Mouse (Mus musculus) erythroid progenitor cell, adult 5-6 weeks (primary cell): Measurements from ENCODE around the gene Mlycd. TPM values are rescaled to one million over a fixed set of nuclear protein-coding genes. Genes with fewer than 3 reads are reported as not detected.

ENCODE experiments used
- ATAC-seq: replicated peaks from 2 replicates; pipeline ENCODE4 v1.8.0; 2016; ENCODE audit warnings: moderate number of reproducible peaks, mild to moderate bottlenecking, moderate TSS enrichment, inconsistent platforms; ENCODE audit not compliant: poor library complexity, low FRiP score, severe bottlenecking
- total RNA-seq, 2 experiments: library from RNA; stranded (forward) in 1 of 2; stranded (reverse) in 1 of 2; fragments of 150-400 nt in 1 of 2; fragments of 186-747, 209-891 nt in 1 of 2; gene quantifications; 2 replicates each; pipeline versions ENCODE4 v1.2.3 to v1.2.4; 2015 to 2017; ENCODE audit warnings: low replicate concordance in 2 of 2

The Mlycd gene
- total RNA-seq, 2 experiments from 2014 or later = 1.6 to 3.8 TPM

GRCm38 (mm10) chr8:119429552-119429951 lies 34.9 kb downstream of the Mlycd start:
- ATAC-seq = no peak

GRCm38 (mm10) chr8:119430250-119430649 lies 35.6 kb downstream of the Mlycd start:
- no peak for ATAC-seq

DNA sequence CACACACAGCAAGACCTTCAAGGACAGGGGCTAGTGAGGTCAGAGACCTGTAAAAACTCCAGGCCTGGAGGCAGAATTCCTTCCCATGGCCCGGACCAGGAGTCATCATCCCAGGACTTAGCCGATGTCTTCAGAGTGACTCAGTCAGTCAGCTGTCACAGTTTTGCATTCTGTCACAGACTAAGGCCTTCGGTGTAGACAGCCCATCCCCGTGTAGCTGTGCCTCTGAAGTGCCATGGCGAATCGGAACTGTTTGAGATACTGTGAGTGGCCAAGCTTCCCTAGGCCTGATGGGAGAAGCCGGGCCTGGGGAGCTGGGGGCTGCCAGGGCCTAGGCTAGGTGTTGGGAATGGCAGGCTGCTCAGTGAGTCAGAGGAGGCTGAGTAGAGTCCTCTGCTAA lies 36.0 kb downstream of the Mlycd start:
- ATAC-seq = no peak

DNA sequence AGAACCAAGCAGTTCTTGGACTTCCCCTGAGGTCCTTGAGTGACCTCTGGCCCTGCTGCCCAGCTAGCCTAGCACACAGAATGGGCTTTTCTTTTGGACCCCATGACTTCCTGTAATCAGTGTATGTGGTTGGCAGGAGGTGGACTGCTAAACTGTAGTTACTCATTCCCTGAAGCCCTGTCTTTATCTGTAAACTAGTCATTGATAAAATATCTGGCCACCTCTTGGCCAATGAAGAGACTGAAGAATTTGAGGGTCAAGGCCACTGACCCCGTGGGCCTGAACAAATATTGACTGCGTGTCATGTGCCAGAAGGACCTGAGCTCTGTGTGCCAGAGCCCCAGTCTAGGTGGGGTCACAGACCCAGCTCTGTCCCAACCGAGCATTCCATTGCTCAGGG lies 37.7 kb downstream of the Mlycd start:
- ATAC-seq = no peak

GRCm38 (mm10) chr8:119433582-119434174 lies 39.0 kb downstream of the Mlycd start, which contains the start of gene Osgin1:
TSS of gene Osgin1 (plus strand) at chr8:119434124.
- ATAC-seq = no peak

DNA sequence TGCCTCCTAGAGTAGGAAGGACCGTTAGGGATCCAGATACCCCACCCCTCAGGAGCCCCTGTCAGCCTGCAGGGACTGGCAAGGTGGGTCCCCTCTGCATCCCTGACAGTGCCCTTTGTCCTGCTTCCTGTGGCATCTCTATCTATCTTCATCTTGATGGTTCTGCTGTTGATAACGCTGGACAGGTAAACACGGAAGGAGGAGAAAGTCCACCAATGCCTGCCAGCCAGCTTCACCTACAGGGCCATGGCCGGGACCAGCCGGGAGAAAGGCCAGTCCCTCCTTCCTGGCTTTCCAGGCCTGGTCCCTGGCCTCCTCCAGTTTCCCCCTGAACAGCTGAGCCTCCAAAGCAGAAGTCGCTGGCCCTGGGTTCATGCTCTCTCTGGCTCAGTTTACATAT lies 39.9 kb downstream of the Mlycd start:
- no peak for ATAC-seq

GRCm38 (mm10) chr8:119435527-119435926 lies 40.8 kb downstream of the Mlycd start:
- ATAC-seq = no peak

DNA sequence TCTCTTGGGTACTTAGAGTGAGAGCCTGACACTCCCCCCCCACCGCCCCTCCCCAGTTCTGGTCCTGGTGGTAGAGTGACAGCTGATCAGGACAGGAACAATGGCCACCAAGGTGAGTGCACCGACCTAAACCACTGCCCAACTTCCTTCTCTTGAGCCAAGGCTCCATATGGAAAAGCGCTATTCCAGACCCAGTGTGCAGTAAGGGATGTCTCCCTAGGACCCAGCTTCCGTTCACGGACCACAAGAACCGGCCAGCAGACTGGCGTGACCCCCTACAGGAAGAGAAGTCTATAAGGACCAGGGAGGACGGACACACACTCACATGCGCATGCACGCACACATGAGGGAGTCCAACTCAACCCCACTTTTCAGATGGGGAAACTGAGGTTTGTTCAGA lies 41.7 kb downstream of the Mlycd start:
- ATAC-seq = no peak

GRCm38 (mm10) chr8:119436933-119437332 lies 42.3 kb downstream of the Mlycd start:
- ATAC-seq = no peak

- ATAC-seq = no peak
Observed at GRCm38 (mm10) chr8:119437506-119437905, 42.8 kb downstream of the Mlycd start.

DNA sequence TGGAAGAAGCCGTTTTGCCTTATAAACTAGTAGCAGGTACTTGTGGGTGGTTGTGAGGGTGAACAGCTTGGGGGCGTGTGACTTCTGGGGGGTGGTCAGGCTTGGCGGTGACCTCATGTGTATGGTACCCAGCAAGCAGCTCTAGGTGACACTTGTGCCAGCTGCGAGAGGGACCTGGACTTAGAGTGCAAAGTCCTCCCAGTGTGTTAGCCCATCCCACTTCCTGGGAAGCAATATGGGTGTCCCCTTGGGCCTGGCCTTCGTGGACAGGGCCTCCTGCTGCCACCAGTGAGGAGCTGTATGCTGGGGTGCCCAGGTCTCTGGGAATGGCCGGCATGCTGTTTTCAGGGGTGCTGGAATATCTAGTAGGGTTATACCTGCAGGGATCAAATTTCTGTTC lies 44.2 kb downstream of the Mlycd start:
- no peak for ATAC-seq

DNA sequence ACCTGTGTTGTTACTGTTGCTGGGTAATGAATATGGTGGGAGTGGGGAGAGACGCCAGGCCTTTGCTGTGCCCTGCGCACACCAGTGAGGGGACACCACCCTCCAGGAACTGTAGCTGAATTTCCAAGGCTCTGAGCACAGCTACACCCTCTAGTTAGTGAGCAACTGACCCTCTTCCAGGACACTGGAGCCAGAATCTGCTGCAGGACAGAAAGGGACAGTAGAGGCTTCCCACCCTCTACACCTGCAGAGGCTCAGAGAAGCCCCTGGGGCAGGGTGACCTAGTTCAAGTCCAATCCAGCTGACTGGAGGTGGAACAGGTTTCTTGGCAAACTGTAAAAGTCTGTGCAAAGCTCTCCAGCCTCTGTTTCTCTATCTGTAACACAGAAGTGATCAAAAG lies 44.7 kb downstream of the Mlycd start:
- ATAC-seq = no peak

DNA sequence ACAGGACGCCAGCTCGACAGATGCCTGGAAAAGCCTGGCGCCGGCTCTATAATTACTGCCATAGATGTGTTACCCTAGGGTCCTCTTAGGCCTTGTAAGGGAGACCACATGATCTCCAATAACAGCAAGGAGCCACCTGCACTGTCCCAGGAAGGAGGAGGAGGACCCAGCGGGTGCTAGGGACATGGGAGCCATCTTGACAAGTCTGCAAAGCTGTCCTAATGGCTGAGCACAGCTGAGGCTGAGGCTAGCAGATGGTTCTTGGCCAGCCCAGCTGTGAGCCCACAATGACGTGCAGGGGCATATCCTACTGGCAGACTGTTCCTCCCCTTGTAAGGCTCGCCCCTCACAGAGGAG lies 45.2 kb downstream of the Mlycd start:
- no peak for ATAC-seq

DNA sequence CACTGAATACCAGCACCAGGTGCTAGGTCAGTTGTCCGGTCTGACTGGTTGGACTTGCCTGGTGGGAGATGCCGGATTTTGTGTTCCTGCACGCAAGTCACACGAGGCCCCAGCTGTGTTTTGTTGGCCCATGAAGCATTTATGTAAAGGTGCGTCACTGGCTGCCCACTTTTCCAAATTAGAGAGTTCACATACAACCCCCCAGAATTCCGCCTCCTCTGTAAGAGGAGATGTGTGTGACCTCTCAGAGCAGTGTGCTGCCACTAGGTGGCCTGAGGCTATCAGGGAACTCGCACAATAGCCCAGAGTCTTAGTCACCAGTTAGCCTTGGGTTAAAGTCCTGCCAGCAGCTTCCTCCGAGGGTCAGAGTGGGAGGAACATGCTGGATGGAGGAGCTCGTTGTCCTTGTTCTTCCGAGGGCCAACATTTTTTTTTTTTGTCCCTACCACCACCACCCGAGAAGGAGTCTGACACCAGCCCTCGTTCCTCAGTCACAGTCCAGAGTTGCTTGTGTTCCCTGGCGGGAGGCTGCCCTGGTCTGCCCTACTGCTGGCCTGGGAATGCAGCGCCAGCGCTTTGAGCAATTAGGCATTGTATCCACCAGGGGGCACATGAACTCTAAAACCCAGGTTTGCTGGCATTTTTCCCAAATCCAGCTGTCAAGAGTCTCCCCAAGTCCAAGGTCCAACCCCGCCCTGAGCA lies 45.7 kb downstream of the Mlycd start:
- ATAC-seq = peak; percentile 53; the same call in 1 of the 2 replicates

DNA sequence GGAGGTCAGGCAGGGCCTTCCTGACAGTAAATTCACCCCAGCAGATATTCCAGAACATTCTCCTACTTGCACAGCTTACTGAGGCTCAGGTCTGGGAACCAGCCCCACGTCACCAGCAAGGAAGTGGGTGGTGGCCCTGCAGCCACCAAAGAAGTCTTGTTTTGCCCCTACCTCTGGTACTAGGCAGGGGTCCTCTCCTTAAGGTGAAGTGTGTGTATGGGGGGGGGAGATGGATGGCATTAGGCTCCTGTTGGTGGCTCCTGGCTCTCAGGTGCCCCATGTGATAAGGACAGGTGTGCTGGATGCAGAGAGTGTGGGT lies 46.2 kb downstream of the Mlycd start:
- ATAC-seq = no peak

DNA sequence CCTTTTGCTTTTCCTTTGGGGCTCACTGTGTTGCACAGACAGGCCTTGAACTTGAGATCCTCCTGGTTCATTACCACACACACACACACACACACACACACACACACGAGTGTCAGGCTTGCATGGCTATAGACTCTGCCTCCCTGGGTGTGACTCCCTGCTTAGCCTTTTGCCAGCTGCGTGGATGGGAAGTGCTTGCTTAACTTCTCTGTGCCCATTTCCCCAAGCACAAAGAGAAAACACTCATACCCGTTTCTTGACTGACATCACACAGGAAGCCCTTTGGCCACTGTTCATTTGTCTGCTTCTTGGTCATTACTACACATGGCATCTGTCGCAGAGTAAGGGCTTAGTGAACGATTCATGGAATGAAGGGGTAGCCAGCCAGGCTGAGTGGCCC lies 47.3 kb downstream of the Mlycd start:
- ATAC-seq = no peak

- ATAC-seq = no peak
Observed at GRCm38 (mm10) chr8:119442970-119443369, 48.3 kb downstream of the Mlycd start.

GRCm38 (mm10) chr8:119446211-119446989 lies 51.7 kb downstream of the Mlycd start, which contains the start of gene Necab2:
TSS of gene Necab2 (plus strand) at chr8:119446719.
- no peak for ATAC-seq

GRCm38 (mm10) chr8:119446990-119447780 lies 52.5 kb downstream of the Mlycd start:
- ATAC-seq = no peak

DNA sequence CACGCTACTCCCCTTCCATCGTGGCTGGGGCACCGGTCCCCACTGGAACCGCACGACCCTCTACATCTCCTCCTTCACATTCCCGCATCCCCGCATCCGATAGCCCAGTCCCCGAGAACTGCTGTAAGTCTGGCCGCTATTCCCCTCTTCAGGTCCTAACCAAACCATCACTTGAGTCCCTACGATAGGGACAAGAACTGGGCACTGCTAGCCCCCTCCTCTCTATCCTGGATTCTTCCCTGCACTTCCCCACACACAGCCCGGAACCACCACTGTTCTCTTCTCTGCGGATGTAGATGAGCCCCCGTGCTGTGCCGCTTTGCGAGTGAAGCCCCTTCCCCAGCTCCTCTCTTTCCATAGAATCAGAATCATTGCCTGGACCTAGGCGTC lies 53.1 kb downstream of the Mlycd start:
- no peak for ATAC-seq
